Mouse (Mus musculus): Measurements from ENCODE around the gene Flvcr2. TPM values are rescaled to one million over a fixed set of nuclear protein-coding genes. Genes with fewer than 3 reads are reported as not detected.

Gene Flvcr2
- total RNA-seq, 2 experiments from 2014 or later = not detected

DNA sequence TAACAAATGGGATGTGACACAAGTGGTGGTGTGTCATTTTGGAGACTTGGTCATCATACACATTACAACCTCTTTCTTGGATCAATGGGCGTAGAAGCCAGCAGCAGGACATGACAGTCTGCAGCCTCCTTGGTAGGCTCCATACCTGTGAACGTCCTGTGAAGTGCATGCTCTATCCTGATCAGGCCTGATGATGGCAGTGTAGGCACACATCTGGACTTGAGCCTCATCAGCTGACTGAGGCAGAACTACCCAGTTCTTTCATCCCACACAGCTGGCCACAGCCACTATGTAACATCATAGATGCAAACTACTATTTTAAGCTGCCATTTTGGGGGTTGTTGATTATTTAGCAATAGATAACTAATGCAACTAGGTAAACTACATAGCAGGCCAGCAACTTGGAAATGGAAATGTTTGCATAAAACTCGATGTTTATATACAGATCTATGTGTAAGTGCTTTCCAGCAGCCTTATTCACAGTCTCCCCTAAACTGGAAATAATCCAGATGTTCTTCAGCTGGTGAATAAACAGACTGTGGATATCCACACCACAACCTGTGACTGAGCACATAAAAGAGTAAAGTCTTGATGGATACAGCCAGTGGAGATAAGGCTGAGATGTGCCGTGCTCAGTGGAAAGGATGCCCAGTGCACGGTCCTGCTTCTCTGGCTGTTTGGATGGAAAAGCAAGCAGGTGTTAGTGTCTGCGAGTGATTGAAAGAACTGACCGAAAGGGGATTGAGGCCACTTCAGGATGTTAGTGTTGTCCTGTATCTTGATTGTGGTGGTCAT lies 102.0 kb downstream of the Flvcr2 start:
- no peak; the same call in 1 of the 2 replicates for ATAC-seq (replicated peaks; ENCODE audit: low FRiP score, poor library complexity, severe bottlenecking)

GRCm38 (mm10) chr12:85850661-85851060 lies 104.3 kb downstream of the Flvcr2 start:
- no peak for ATAC-seq (replicated peaks; ENCODE audit: low FRiP score, poor library complexity, severe bottlenecking)

DNA sequence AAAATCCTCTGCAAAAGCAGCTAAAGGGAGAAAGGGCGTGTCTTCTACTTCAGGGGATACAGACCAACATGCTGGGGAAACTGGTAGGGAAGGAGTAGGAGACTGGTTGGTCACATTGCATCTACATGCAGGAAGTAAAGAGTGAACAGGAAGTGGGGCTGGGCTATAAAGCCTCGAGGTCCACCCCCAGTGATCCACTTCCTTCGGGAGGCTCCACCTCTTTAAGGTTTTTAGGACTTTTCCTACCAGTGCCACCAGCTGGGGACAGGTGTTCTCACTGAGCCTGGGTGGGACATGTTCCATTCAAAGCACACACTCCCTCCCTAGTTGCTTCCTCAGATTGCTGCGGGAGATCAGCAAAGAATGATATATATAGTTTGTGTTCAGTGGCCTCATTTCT lies 107.5 kb downstream of the Flvcr2 start:
- no peak for ATAC-seq (replicated peaks; ENCODE audit: low FRiP score, poor library complexity, severe bottlenecking)

GRCm38 (mm10) chr12:85854271-85854670 lies 107.9 kb downstream of the Flvcr2 start:
- no peak for ATAC-seq (replicated peaks; ENCODE audit: low FRiP score, poor library complexity, severe bottlenecking)

GRCm38 (mm10) chr12:85857300-85857699 lies 111.0 kb downstream of the Flvcr2 start:
- ATAC-seq (replicated peaks; ENCODE audit: low FRiP score, poor library complexity, severe bottlenecking) = no peak

DNA sequence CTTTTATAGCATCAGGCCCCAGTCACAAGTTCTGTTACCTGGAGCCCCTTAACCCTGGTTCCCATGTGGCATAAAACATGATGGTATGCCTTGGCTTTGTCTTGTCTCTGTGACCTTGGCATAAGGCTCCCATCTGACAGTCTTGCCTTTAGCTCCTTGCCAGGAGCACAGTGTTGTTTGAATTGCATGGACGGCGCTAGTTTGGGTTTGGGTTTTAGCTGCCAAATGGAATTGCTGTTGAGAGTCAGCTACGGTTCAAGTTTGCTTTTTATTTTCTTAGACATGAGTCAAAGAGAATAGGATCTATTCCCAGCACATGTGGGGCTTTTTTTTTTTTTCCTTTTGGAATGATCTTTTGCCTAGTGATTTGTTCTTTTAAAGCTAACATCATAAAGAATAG lies 112.8 kb downstream of the Flvcr2 start:
- no peak for ATAC-seq (replicated peaks; ENCODE audit: low FRiP score, poor library complexity, severe bottlenecking)

- ATAC-seq (replicated peaks; ENCODE audit: low FRiP score, poor library complexity, severe bottlenecking) = no peak
Measured at GRCm38 (mm10) chr12:85859511-85860189, 113.3 kb downstream of the Flvcr2 start.

GRCm38 (mm10) chr12:85862514-85862913 lies 116.2 kb downstream of the Flvcr2 start:
- ATAC-seq (replicated peaks; ENCODE audit: low FRiP score, poor library complexity, severe bottlenecking) = no peak

Other genes with a start within 250 kb of the Flvcr2 start
- gene Jdp2, start 147.5 kb upstream of the Flvcr2 start, total RNA-seq (2015; ENCODE audit: low replicate concordance) = 12.7 and 14.6 TPM in 2 replicates
- 12.4 and 13.7 TPM in 2 replicates for gene Jdp2, start 147.5 kb upstream of the Flvcr2 start, total RNA-seq (2017; ENCODE audit: low replicate concordance)
- gene Batf, start 59.9 kb upstream of the Flvcr2 start, total RNA-seq (2015; ENCODE audit: low replicate concordance) = 3.6 TPM in 1 of 2 replicates, not detected in the other
- 3.2 and 6.0 TPM in 2 replicates for gene Batf, start 59.9 kb upstream of the Flvcr2 start, total RNA-seq (2017; ENCODE audit: low replicate concordance)
- gene Erg28, start 78.0 kb downstream of the Flvcr2 start, total RNA-seq (2015; ENCODE audit: low replicate concordance) = 15.0 and 22.3 TPM in 2 replicates
- gene Erg28, start 78.0 kb downstream of the Flvcr2 start, total RNA-seq (2017; ENCODE audit: low replicate concordance) = 12.8 and 23.6 TPM in 2 replicates
- 3.8 and 8.8 TPM in 2 replicates for gene Ttll5, start 78.1 kb downstream of the Flvcr2 start, total RNA-seq (2015; ENCODE audit: low replicate concordance)
- gene Ttll5, start 78.1 kb downstream of the Flvcr2 start, total RNA-seq (2017; ENCODE audit: low replicate concordance) = 11.3 and 12.1 TPM in 2 replicates

Data from erythroblast, adult 5-6 weeks (primary cell).